Mouse (Mus musculus): ENCODE results near the gene Il5.

- TF ChIP-seq POLR2A (IDR thresholded peaks at IDR 0.05; ENCODE audit: control insufficient read depth, extremely low read depth, insufficient read depth, low read length, poor library complexity) (no peak), CTCF (IDR thresholded peaks at IDR 0.05; ENCODE audit: borderline replicate concordance, control insufficient read depth, extremely low read depth, insufficient read depth, low read length, poor library complexity) (no peak)
Observed at GRCm38 (mm10) chr11:53761822-53762221, 41.2 kb downstream of the Il5 start.

Data from thymus, adult 2 months (tissue).